Mouse (Mus musculus): ENCODE results near the gene Nlrp6. TPM values are rescaled to one million over a fixed set of nuclear protein-coding genes. Genes with fewer than 3 reads are reported as not detected.
"Not testable (repeated sequence)": the region's sequence is repeated elsewhere in the genome, so short reads cannot be mapped to it uniquely, and the experiment has no call there.

Gene Nlrp6
- polyA plus RNA-seq, 1 experiment from 2014 or later = 0.26 TPM

DNA sequence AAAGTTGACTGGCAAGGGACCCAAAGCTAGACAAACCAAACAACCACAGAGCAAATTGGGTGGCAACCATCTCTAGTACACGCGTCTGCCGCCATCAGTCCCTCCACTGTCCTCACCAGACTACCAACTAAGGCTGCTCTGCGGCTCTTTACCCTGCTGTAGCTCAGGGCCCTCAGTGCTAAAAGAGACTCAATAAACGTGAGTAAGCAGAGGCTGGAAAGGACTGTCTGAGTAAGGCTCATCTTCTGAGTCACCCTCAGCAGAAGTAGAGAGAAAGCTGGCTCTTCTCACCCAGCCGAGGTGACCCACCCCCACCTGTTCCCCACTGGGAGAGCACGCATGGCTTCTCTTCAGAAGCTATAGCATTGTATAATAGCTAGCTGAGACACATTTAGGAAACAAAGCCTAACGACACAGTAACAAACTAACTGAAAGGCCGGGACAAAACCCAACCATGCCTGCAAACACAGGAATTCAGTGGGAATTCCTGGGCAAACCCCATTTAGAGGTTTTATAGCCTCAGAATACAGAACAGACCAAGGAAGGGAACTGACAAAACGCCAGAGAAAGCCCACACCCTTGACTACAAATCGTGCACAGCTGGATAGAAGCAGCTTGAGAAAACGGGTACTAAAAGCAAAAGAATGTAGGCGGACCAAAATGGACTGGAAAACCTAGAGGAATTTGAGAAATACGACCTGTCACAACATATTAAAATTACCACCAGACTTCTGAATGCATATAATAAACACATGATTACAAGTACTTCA is 52.9 kb downstream of the Nlrp6 start:
- no peak for DNase-seq (ENCODE audit: low spot score)
- H3K27ac ChIP-seq = peak overlapping the region; percentile 36; the same call in 1 of the 2 replicates
- peaks cover 9% of the 10 kb centered on the region for H3K27me3 ChIP-seq (ENCODE audit: low read depth, poor library complexity, severe bottlenecking)
- H3K9me3 ChIP-seq (replicated peaks) = no peaks in the 10 kb centered on the region
- H3K4me1 ChIP-seq = peaks cover 54% of the 10 kb centered on the region
- H3K36me3 ChIP-seq = no peaks in the 10 kb centered on the region
- no peak overlapping the region for H3K4me3 ChIP-seq
- WGBS = 35% methylated on average over 14 of the region's 14 CpGs

DNA sequence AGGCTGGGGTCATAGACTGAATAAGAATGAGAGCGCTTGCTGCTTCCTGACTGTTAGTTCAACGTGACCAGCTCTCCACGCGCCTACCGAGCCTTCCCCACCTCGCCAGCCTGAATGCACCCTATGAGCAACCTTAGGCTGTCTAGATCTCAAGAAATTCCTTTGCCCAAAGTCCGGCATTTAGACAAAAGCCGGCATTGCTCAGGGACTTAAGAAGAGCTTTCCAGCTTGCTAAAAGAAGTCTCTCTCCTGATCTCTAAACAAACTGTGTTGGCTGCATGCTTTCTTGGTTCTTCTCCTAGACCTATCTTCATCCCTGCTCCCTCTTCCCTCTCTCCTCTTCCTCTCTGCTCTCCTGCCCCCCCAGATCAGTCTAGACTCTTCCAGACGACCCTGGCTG is 54.2 kb downstream of the Nlrp6 start:
- H3K36me3 ChIP-seq = no peaks in the 10 kb centered on the region
- H3K9me3 ChIP-seq (replicated peaks) = no peaks in the 10 kb centered on the region
- peaks cover 45% of the 10 kb centered on the region for H3K4me1 ChIP-seq
- H3K27ac ChIP-seq = no peak overlapping the region
- no peak overlapping the region for H3K4me3 ChIP-seq
- peaks cover 9% of the 10 kb centered on the region for H3K27me3 ChIP-seq (ENCODE audit: low read depth, poor library complexity, severe bottlenecking)
- WGBS = 27% methylated on average over 9 of the region's 9 CpGs
- no peak for DNase-seq (ENCODE audit: low spot score)

DNA sequence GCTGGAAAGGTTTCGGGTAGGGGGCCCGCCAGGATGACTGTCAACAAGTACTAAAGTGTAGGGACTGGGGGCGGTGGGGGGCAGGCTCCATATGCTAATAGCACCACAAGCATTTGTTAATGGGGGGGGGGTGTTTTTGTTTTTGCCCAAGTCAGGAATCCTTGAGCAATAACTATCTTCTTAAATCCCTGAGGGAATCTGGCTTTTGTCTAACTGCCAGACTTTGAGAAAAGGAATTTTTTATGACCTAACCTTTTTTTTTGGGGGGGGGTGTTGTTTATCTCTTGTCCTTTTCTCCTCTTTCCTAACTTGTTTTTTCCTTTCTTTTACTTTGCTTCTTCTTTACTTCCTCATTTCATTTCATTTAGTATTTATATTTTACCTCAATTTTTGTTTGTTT is 54.8 kb downstream of the Nlrp6 start:
- no peak overlapping the region for H3K4me3 ChIP-seq
- no peak overlapping the region for H3K27ac ChIP-seq
- H3K27me3 ChIP-seq (ENCODE audit: low read depth, poor library complexity, severe bottlenecking) = peaks cover 9% of the 10 kb centered on the region
- peaks cover 41% of the 10 kb centered on the region for H3K4me1 ChIP-seq
- no peaks in the 10 kb centered on the region for H3K9me3 ChIP-seq (replicated peaks)
- 37% methylated on average over 3 of the region's 3 CpGs for WGBS
- no peak for DNase-seq (ENCODE audit: low spot score)
- H3K36me3 ChIP-seq = no peaks in the 10 kb centered on the region

DNA sequence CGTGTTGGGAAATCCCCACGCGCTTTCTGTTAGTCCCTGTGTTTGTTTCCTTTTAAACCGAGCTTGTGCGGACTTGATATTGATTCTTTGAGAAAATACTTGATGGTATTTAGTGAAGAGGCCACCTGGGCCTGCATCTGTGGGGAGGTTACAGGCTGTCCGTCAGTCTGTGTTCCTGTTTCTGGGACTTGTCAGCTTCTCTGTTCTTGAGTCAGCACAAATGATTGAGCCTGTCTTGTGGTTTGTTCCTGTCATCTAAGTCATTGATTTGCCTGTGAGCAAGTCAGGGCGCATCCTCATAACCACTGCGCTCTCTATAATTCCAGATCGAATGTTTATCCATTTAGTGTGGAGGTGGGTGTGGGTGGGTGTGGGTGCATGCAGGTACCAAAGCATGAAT is 56.0 kb downstream of the Nlrp6 start:
- not testable (repeated sequence) for H3K4me3 ChIP-seq; H3K27me3 ChIP-seq (ENCODE audit: low read depth, poor library complexity, severe bottlenecking); H3K36me3 ChIP-seq; H3K9me3 ChIP-seq (replicated peaks); H3K27ac ChIP-seq; DNase-seq (ENCODE audit: low spot score)
- 91% methylated on average over 9 of the region's 9 CpGs for WGBS
- peaks cover 29% of the 10 kb centered on the region for H3K4me1 ChIP-seq

Other genes starting within 250 kb of the Nlrp6 start
- 0.03 TPM in 1 of 2 replicates, not detected in the other for gene Olfr45, start 239.0 kb upstream of the Nlrp6 start, polyA plus RNA-seq (2016; fragmentation: Nextera tagmentation; extraction: Ambion mirVana)
- gene Olfr541, start 223.6 kb upstream of the Nlrp6 start, polyA plus RNA-seq (2016; fragmentation: Nextera tagmentation; extraction: Ambion mirVana) = not detected in 2 replicates
- gene Cyp2e1, start 157.2 kb upstream of the Nlrp6 start, polyA plus RNA-seq (2016; fragmentation: Nextera tagmentation; extraction: Ambion mirVana) = 0.09 TPM in 2 replicates
- 0.10 and 0.23 TPM in 2 replicates for gene Syce1, start 133.1 kb upstream of the Nlrp6 start, polyA plus RNA-seq (2016; fragmentation: Nextera tagmentation; extraction: Ambion mirVana)
- gene Zfp941, start 98.7 kb upstream of the Nlrp6 start, polyA plus RNA-seq (2016; fragmentation: Nextera tagmentation; extraction: Ambion mirVana) = 2.1 and 2.2 TPM in 2 replicates
- 0.75 and 0.95 TPM in 2 replicates for gene Urah, start 85.9 kb upstream of the Nlrp6 start, polyA plus RNA-seq (2016; fragmentation: Nextera tagmentation; extraction: Ambion mirVana)
- gene Scgb1c1, start 75.4 kb upstream of the Nlrp6 start, polyA plus RNA-seq (2016; fragmentation: Nextera tagmentation; extraction: Ambion mirVana) = not detected in 2 replicates
- gene Odf3, start 73.1 kb upstream of the Nlrp6 start, polyA plus RNA-seq (2016; fragmentation: Nextera tagmentation; extraction: Ambion mirVana) = not detected in 2 replicates
- not detected in 2 replicates for gene Gm45785, start 64.6 kb upstream of the Nlrp6 start, polyA plus RNA-seq (2016; fragmentation: Nextera tagmentation; extraction: Ambion mirVana)
- 45.2 and 54.2 TPM in 2 replicates for gene Ric8a, start 63.9 kb upstream of the Nlrp6 start, polyA plus RNA-seq (2016; fragmentation: Nextera tagmentation; extraction: Ambion mirVana)
- gene Bet1l, start 63.3 kb upstream of the Nlrp6 start, polyA plus RNA-seq (2016; fragmentation: Nextera tagmentation; extraction: Ambion mirVana) = 23.0 and 26.1 TPM in 2 replicates
- 353 and 364 TPM in 2 replicates for gene Psmd13, start 38.9 kb upstream of the Nlrp6 start, polyA plus RNA-seq (2016; fragmentation: Nextera tagmentation; extraction: Ambion mirVana)
- gene Sirt3, start 38.6 kb upstream of the Nlrp6 start, polyA plus RNA-seq (2016; fragmentation: Nextera tagmentation; extraction: Ambion mirVana) = 25.4 and 27.6 TPM in 2 replicates
- gene Cox8b, start 20.5 kb upstream of the Nlrp6 start, polyA plus RNA-seq (2016; fragmentation: Nextera tagmentation; extraction: Ambion mirVana) = 0.49 TPM in 1 of 2 replicates, not detected in the other
- gene Pgghg, start 20.5 kb downstream of the Nlrp6 start, polyA plus RNA-seq (2016; fragmentation: Nextera tagmentation; extraction: Ambion mirVana) = 11.4 and 15.4 TPM in 2 replicates
- gene Ifitm5, start 29.4 kb downstream of the Nlrp6 start, polyA plus RNA-seq (2016; fragmentation: Nextera tagmentation; extraction: Ambion mirVana) = 4.2 and 5.9 TPM in 2 replicates
- gene Gm45717, start 35.0 kb downstream of the Nlrp6 start, polyA plus RNA-seq (2016; fragmentation: Nextera tagmentation; extraction: Ambion mirVana) = not detected in 2 replicates
- gene Ifitm2, start 35.1 kb downstream of the Nlrp6 start, polyA plus RNA-seq (2016; fragmentation: Nextera tagmentation; extraction: Ambion mirVana) = 904 and 922 TPM in 2 replicates
- 27.9 and 43.1 TPM in 2 replicates for gene Ifitm1, start 46.3 kb downstream of the Nlrp6 start, polyA plus RNA-seq (2016; fragmentation: Nextera tagmentation; extraction: Ambion mirVana)
- gene Ifitm3, start 89.9 kb downstream of the Nlrp6 start, polyA plus RNA-seq (2016; fragmentation: Nextera tagmentation; extraction: Ambion mirVana) = 54.0 and 56.4 TPM in 2 replicates
- gene Ifitm6, start 97.0 kb downstream of the Nlrp6 start, polyA plus RNA-seq (2016; fragmentation: Nextera tagmentation; extraction: Ambion mirVana) = 0.31 TPM in 1 of 2 replicates, not detected in the other
- not detected in 2 replicates for gene Gm17387, start 108.2 kb downstream of the Nlrp6 start, polyA plus RNA-seq (2016; fragmentation: Nextera tagmentation; extraction: Ambion mirVana)
- 26.2 and 30.7 TPM in 2 replicates for gene B4galnt4, start 140.2 kb downstream of the Nlrp6 start, polyA plus RNA-seq (2016; fragmentation: Nextera tagmentation; extraction: Ambion mirVana)
- 6.0 and 8.2 TPM in 2 replicates for gene Pkp3, start 157.3 kb downstream of the Nlrp6 start, polyA plus RNA-seq (2016; fragmentation: Nextera tagmentation; extraction: Ambion mirVana)
- gene Sigirr, start 179.7 kb downstream of the Nlrp6 start, polyA plus RNA-seq (2016; fragmentation: Nextera tagmentation; extraction: Ambion mirVana) = 2.3 TPM in 2 replicates
- 0.64 and 0.67 TPM in 2 replicates for gene Ano9, start 196.9 kb downstream of the Nlrp6 start, polyA plus RNA-seq (2016; fragmentation: Nextera tagmentation; extraction: Ambion mirVana)
- gene Ptdss2, start 201.5 kb downstream of the Nlrp6 start, polyA plus RNA-seq (2016; fragmentation: Nextera tagmentation; extraction: Ambion mirVana) = 85.6 and 95.2 TPM in 2 replicates

Measured in limb, embryonic 10.5 days (tissue).